Mouse (Mus musculus) spleen, adult 2 months (tissue): Measurements from ENCODE around the gene Gm10912. TPM values are rescaled to one million over a fixed set of nuclear protein-coding genes. Genes with fewer than 3 reads are reported as not detected.

ENCODE experiments used
- DNase-seq, 2 experiments: peaks; one replicate each; pipeline versions ENCODE4 v3.0.0 to v3.0.0-alpha.2; 2012 to 2021; ENCODE audit warnings: low spot score in 2 of 2, low read depth in 1 of 2
- H3K27ac ChIP-seq: fragments of 200-500 bp; 2 replicates; pipeline ENCODE4 v1.5.1; 2012; ENCODE audit warnings: low read length, inconsistent platforms; ENCODE audit not compliant: insufficient read depth
- H3K27me3 ChIP-seq: fragments of 200-500 bp; 2 replicates; pipeline ENCODE4 v1.6.1; 2012; ENCODE audit warnings: mild to moderate bottlenecking, moderate library complexity, low read length, inconsistent platforms; ENCODE audit not compliant: control insufficient read depth, insufficient read depth
- H3K36me3 ChIP-seq: fragments of 200-500 bp; 2 replicates; pipeline ENCODE4 v1.6.1; 2012; ENCODE audit warnings: mild to moderate bottlenecking, low read length, inconsistent platforms; ENCODE audit not compliant: control insufficient read depth, insufficient read depth
- H3K4me1 ChIP-seq: fragments of 200-500 bp; 2 replicates; pipeline ENCODE4 v1.6.1; 2011; ENCODE audit warnings: inconsistent platforms; ENCODE audit not compliant: control insufficient read depth, insufficient read depth, insufficient read length
- H3K4me3 ChIP-seq: fragments of 200-500 bp; 2 replicates; pipeline ENCODE4 v1.5.1; 2011; ENCODE audit warnings: mild to moderate bottlenecking, inconsistent platforms; ENCODE audit not compliant: insufficient read depth, insufficient read length; ENCODE audit errors: extremely low read depth
- CTCF ChIP-seq: fragments of 200-500 bp; IDR thresholded peaks from 2 replicates; pipeline ENCODE4 v1.5.1; 2011; ENCODE audit warnings: mild to moderate bottlenecking, inconsistent platforms; ENCODE audit not compliant: insufficient read depth, insufficient read length, insufficient replicate concordance; ENCODE audit errors: extremely low read depth
- POLR2A ChIP-seq: fragments of 200-500 bp; IDR thresholded peaks from 2 replicates; pipeline ENCODE4 v1.6.1; 2011; ENCODE audit warnings: low read depth, low read length, inconsistent platforms
- WGBS: fragments of 180-500 bp; shearing (Covaris S2); methylation state at CpG from one replicate; pipeline ENCODE4 v1.1.7; 2018; 5-methylcytosine and 5-hydroxymethylcytosine counted together
- polyA plus RNA-seq: library from polyadenylated mRNA; depleted of rRNA; stranded (reverse); fragments of >200 nt; gene quantifications from 2 replicates; pipeline ENCODE4 v1.2.3, GENCODE M21; 2012

The Gm10912 gene
- polyA plus RNA-seq, 1 experiment, result 0.06 TPM

DNA sequence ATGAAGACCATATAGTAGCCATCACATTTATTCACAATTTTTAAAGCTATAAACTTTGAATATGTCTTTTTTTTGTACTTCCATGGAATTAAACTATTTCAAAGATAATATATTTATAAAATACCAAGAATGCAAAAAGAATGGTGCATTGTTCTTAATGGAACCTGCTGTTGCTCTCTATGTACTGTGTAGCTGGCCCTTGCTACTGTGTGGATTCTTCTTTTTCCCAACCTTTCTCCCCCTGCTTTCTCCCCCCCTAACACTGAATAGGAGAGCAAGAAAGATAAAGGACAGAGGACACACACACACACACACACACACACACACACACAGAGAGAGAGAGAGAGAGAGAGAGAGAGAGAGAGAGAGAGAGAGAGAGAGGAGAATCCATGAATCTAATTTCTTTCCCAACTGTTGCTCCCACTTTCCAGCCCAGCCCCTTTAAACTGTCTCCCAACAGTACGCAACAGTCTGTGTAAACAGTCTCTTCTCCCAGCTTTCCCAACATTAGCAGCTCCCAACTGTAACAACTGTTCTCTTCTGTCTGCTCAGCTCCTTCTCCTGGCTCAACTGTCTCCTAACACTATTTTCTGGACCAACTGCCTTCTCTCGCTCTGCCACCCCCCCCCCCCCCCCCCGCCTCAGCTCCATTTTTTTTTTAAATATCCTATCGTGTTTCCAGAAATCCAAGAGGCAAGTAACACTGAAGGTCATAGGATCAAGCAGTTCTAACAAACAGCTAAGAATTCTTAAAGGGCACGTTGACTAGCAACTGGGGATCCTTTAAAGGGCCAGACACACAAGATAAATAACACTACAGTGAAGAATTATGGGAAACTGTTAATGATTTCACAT lies 21.8 kb upstream of the Gm10912 start:
- WGBS, result 91% methylated on average over 5 of the region's 5 CpGs
- H3K27ac ChIP-seq, result no peak overlapping the region
- no peaks in the 10 kb centered on the region for H3K27me3 ChIP-seq
- peaks cover 36% of the 10 kb centered on the region for H3K36me3 ChIP-seq
- DNase-seq, result no peak
- H3K4me3 ChIP-seq, result no peak overlapping the region
- no peaks in the 10 kb centered on the region for H3K4me1 ChIP-seq
- TF ChIP-seq CTCF, result no peak
- TF ChIP-seq POLR2A, result no peak

DNA sequence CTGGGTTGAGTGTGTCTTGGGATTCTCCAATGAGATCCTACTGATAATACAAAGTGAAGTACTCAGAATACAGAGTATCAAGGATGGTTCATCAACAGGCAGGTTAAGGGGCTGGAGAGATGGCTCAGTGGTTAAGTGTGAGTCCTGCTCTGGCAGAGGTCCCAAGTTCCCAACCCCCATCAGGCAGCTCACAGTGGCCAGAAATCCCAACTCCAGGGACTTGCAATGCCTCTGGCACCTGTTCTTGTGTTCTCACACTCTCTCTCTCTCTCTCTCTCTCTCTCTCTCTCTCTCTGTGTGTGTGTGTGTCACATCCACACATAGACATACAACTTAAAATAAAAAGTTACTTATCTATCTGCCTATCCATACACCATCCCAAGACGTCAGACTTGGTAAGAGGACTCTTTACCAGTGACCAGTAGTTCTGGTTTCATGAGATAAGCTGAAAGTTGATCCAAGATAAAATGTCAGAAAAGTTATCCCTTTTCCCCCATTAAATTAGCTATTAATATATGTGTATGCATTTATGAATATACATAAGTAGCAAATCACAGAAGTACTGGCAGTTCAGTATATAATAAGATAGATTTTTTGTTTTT lies 21.0 kb upstream of the Gm10912 start:
- no peak overlapping the region for H3K4me3 ChIP-seq
- no peak for DNase-seq
- H3K27ac ChIP-seq, result no peak overlapping the region
- H3K27me3 ChIP-seq, result no peaks in the 10 kb centered on the region
- WGBS, result 70% methylated on average over 1 of the region's 1 CpGs
- peaks cover 33% of the 10 kb centered on the region for H3K36me3 ChIP-seq
- TF ChIP-seq POLR2A (no peak), CTCF (no peak)
- H3K4me1 ChIP-seq, result no peaks in the 10 kb centered on the region

DNA sequence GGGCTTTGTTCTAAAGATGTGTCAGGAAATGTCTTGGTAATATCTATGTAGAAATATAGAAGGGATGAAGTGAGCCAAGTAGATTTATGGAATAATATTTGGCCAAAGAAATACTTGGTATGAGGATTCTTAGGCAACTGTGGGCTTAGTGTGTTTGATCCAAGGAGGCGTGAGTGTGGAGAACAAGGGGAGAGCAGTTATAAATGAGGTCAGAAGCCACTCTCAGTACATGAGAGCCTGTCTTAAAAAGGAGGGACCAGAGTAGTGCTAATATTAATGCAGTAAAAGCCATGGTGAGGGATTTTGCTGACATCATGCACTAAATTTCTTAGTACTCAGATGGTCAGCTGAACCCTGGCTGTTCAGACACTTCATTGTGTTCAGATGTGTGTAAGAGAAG lies 7.2 kb upstream of the Gm10912 start:
- peaks cover 22% of the 10 kb centered on the region for H3K36me3 ChIP-seq
- 93% methylated on average over 1 of the region's 1 CpGs for WGBS

DNA sequence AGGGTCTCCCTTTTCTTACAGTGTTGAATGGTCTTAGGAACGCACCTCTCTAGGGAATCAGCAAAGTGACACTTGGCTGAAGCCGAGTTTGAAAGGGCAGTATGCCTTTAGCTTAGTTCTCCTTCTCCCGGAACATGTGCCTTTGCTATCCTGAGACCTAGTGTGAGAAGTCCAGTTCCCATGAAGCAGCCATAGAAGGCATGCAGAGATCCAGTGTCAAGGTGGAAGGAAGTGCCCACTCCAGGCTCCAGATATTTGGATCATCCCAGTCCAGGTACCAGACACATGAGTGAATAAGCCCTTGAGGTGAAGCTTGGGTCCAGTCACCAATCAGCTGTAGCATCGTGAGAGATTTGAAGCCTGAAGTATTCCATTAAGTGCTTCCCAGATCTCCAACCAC lies 6.7 kb upstream of the Gm10912 start:
- Histone ChIP-seq H3K27ac (no peak overlapping the region), H3K4me1 (no peaks in the 10 kb centered on the region), H3K4me3 (no peak overlapping the region), H3K27me3 (no peaks in the 10 kb centered on the region), H3K36me3 (peaks cover 22% of the 10 kb centered on the region)
- 93% methylated on average over 4 of the region's 4 CpGs for WGBS
- DNase-seq, result no peak
- TF ChIP-seq CTCF, result no peak
- TF ChIP-seq POLR2A, result no peak

More for the DNA sequence above, 7.2 kb upstream of the Gm10912 start:
- Histone ChIP-seq H3K27me3 (no peaks in the 10 kb centered on the region), H3K4me1 (no peaks in the 10 kb centered on the region), H3K27ac (no peak overlapping the region), H3K4me3 (no peak overlapping the region)
- no peak for DNase-seq
- TF ChIP-seq POLR2A (no peak), CTCF (no peak)

GRCm38 (mm10) chr2:104059786-104060185 lies 5.8 kb upstream of the Gm10912 start:
- DNase-seq, result no peak
- Histone ChIP-seq H3K4me1 (no peaks in the 10 kb centered on the region), H3K4me3 (no peak overlapping the region), H3K27me3 (no peaks in the 10 kb centered on the region), H3K36me3 (peaks cover 18% of the 10 kb centered on the region), H3K27ac (no peak overlapping the region)
- TF ChIP-seq POLR2A (no peak), CTCF (no peak)
- 94% methylated on average over 10 of the region's 10 CpGs for WGBS

- DNase-seq, result no peak
- Histone ChIP-seq H3K27me3 (no peaks in the 10 kb centered on the region), H3K4me3 (no peak overlapping the region), H3K27ac (no peak overlapping the region), H3K4me1 (no peaks in the 10 kb centered on the region), H3K36me3 (peaks cover 13% of the 10 kb centered on the region)
- TF ChIP-seq CTCF, result no peak
- TF ChIP-seq POLR2A, result no peak
- 98% methylated on average over 6 of the region's 6 CpGs for WGBS
These were observed 4.6 kb upstream of the Gm10912 start for GRCm38 (mm10) chr2:104060996-104061395.

- Histone ChIP-seq H3K4me1 (no peaks in the 10 kb centered on the region), H3K27me3 (no peaks in the 10 kb centered on the region), H3K27ac (no peak overlapping the region), H3K4me3 (no peak overlapping the region), H3K36me3 (peaks cover 11% of the 10 kb centered on the region)
- TF ChIP-seq POLR2A, result no peak
- no peak for TF ChIP-seq CTCF
- no peak for DNase-seq
These were observed 3.0 kb upstream of the Gm10912 start for GRCm38 (mm10) chr2:104062665-104063064.
